Mouse (Mus musculus) bone marrow, adult 2 months (tissue): Measurements from ENCODE around the gene Dusp23.

Experiments used
- CTCF ChIP-seq: fragments of 200-500 bp; IDR thresholded peaks from 2 replicates; pipeline ENCODE4 v1.5.1; 2011; ENCODE audit warnings: low read length, control low read depth; ENCODE audit not compliant: control insufficient read depth, insufficient read depth
- POLR2A ChIP-seq: fragments of 200-500 bp; IDR thresholded peaks from 2 replicates; pipeline ENCODE4 v1.6.1; 2011; ENCODE audit warnings: low read depth, mild to moderate bottlenecking, control low read depth, low read length, borderline replicate concordance; ENCODE audit not compliant: control insufficient read depth

DNA sequence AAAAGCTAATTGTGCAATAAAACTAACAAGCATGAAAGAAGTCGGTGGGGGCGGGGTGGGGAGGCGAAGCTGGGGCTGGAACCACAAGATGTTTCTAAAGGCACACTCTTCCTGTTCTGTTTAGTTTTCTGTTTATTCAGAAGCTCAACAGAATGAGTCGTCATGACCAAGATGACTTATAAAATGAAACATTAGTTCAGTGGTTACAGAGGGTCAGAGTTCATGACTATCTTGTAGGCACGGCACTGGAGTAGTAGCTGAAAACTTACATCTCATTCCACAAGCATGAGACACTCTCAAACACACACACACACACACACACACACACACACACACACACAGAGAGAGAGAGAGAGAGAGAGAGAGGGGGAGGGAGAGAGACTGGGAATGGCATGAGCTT, 3.5 kb upstream of the Dusp23 start:
- TF ChIP-seq CTCF (no peak), POLR2A (no peak)
